In genomic region chr14:120363090-120363818, GRCm38 (mm10) we compare ENCODE assay signal across 10 mouse cellular contexts.
A peak's percentile ranks its signal among the peaks of the same experiment; 100 is the strongest.
DNase-seq lines count a peak whose midpoint lies in the region; ATAC-seq and TF ChIP-seq lines count a peak whose summit lies in the region.
"Had no signal": no experiment of that assay in that cellular context is flagged by ENCODE, and none has a peak within 500 bp of the region (broad histone marks: within the 10 kb centered on the region; RNA-seq: fewer than 3 reads in every experiment).

No protein-coding gene starts in this region.

- no peak for TF ChIP-seq EP300 in liver, postnatal 0 days (IDR thresholded peaks at IDR 0.05; ENCODE audit: low read depth)

- H3K9me3 ChIP-seq in ES-E14 (ENCODE audit: control insufficient read depth, insufficient read depth, low read depth, low read length): no peaks in the 10 kb centered on the region
- no peaks in the 10 kb centered on the region for H3K9me3 ChIP-seq in liver, postnatal 0 days (ENCODE audit: low read length)
- H3K9me3 ChIP-seq: hindbrain, embryonic 12.5 days; limb, embryonic 12.5 days had no signal

- H3K36me3 ChIP-seq in ES-E14 (ENCODE audit: control insufficient read depth, insufficient read depth, low read length, poor library complexity, severe bottlenecking): no peaks in the 10 kb centered on the region
- H3K36me3 ChIP-seq in liver, postnatal 0 days (replicated peaks; ENCODE audit: insufficient read depth, low read length): no peaks in the 10 kb centered on the region
- H3K36me3 ChIP-seq: hindbrain, embryonic 12.5 days had no signal

- ATAC-seq in liver, postnatal 0 days: 0 out of 2 replicates have a peak, but pooled peaks have one; percentile 16

- no peaks in the 10 kb centered on the region for H3K27me3 ChIP-seq in liver, postnatal 0 days (ENCODE audit: insufficient read depth, low read length)
- H3K27me3 ChIP-seq: hindbrain, embryonic 12.5 days; limb, embryonic 12.5 days had no signal

- no peak overlapping the region for H3K9ac ChIP-seq in ES-E14 (ENCODE audit: insufficient read depth, low read depth, low read length, poor library complexity, severe bottlenecking)
- no peak overlapping the region for H3K9ac ChIP-seq in liver, postnatal 0 days (replicated peaks)
- H3K9ac ChIP-seq: hindbrain, embryonic 12.5 days; limb, embryonic 12.5 days had no signal

- DNase-seq in layer of hippocampus, adult 2 months (ENCODE audit: low spot score in 2 of 2): no peak
- no peak for DNase-seq in layer of hippocampus, adult 9-10 months (ENCODE audit: low spot score)
- peak; percentile 47 for DNase-seq in ES-E14 (ENCODE audit: low read depth, low spot score)
- no peak for DNase-seq in liver, postnatal 0 days
- DNase-seq in frontal cortex, postnatal 14 days (ENCODE audit: low spot score in 2 of 2): no peak
- no peak for DNase-seq in right cerebral cortex, adult 2 months (ENCODE audit: low spot score in 2 of 2)
- DNase-seq: cerebellum, adult 18-20 months had no signal

- peaks cover 3 to 8% of the 10 kb centered on the region in 2 experiments; a peak in 3 of 4 replicates for H3K4me1 ChIP-seq in ES-E14 (ENCODE audit: control insufficient read depth in 2 of 2, insufficient read depth in 2 of 2, low read length in 2 of 2, poor library complexity in 1 of 2)
- H3K4me1 ChIP-seq in brown adipose tissue, adult 24 weeks (ENCODE audit: control insufficient read depth, insufficient read depth, insufficient read length, low read length): peaks cover 44% of the 10 kb centered on the region
- peaks cover 22% of the 10 kb centered on the region for H3K4me1 ChIP-seq in liver, postnatal 0 days (ENCODE audit: insufficient read depth)

- no peak overlapping the region for H3K27ac ChIP-seq in layer of hippocampus, adult 2 months
- peak overlapping the region; percentile 7; the same call in 1 of the 2 replicates for H3K27ac ChIP-seq in ES-E14 (ENCODE audit: insufficient read depth, low read depth, low read length, poor library complexity, severe bottlenecking)
- peak overlapping the region; percentile 5; the same call in 1 of the 2 replicates for H3K27ac ChIP-seq in brown adipose tissue, adult 24 weeks (replicated peaks; ENCODE audit: low read depth, low read length)
- no peak overlapping the region for H3K27ac ChIP-seq in liver, postnatal 0 days (ENCODE audit: low read depth)
- H3K27ac ChIP-seq: hindbrain, embryonic 12.5 days; limb, embryonic 12.5 days had no signal

- H3K4me2 ChIP-seq in liver, postnatal 0 days (ENCODE audit: low read depth, low read length): no peak overlapping the region
- H3K4me2 ChIP-seq: hindbrain, embryonic 12.5 days; limb, embryonic 12.5 days had no signal

- H3K4me3 ChIP-seq in layer of hippocampus, adult 2 months: no peak overlapping the region
- H3K4me3 ChIP-seq in ES-E14 (ENCODE audit: insufficient read depth in 1 of 2, low read depth in 1 of 2, low read length in 2 of 2, poor library complexity in 1 of 2, severe bottlenecking in 1 of 2): no peak overlapping the region
- H3K4me3 ChIP-seq in brown adipose tissue, adult 24 weeks (ENCODE audit: insufficient read depth, low read depth, low read length): no peak overlapping the region
- H3K4me3 ChIP-seq in liver, postnatal 0 days (ENCODE audit: low read depth, low read length): no peak overlapping the region
- H3K4me3 ChIP-seq: hindbrain, embryonic 12.5 days; limb, embryonic 12.5 days had no signal

- 65% methylated on average over 8 of the region's 8 CpGs for WGBS in liver, postnatal 0 days (ENCODE audit: insufficient replicate concordance)

- TF ChIP-seq CTCF in layer of hippocampus, adult 2 months (conservative IDR thresholded peaks at IDR 0.05): peak; percentile 52
- peak; percentile 50 for TF ChIP-seq CTCF in liver, postnatal 0 days (IDR thresholded peaks at IDR 0.05; ENCODE audit: low read depth)

- in situ Hi-C loops in ES-E14 (cut with MboI; ENCODE audit: low sequenced_read_pairs in 2 of 2, unreplicated experiment in 2 of 2): no loop called here

TF ChIP-seq in ES-E14, 5 proteins besides CTCF, POLR2A, EP300 and RAD21:
- TF ChIP-seq HCFC1 (IDR thresholded peaks at IDR 0.05; ENCODE audit: borderline replicate concordance, insufficient read depth, low read length): no peak
- TF ChIP-seq ZNF384 (IDR thresholded peaks at IDR 0.05; ENCODE audit: low read depth, low read length): no peak
- TF ChIP-seq MAFK (IDR thresholded peaks at IDR 0.05; ENCODE audit: insufficient read depth, low read depth, low read length): no peak
- TF ChIP-seq CHD2 (IDR thresholded peaks at IDR 0.05; ENCODE audit: low read depth, low read length): no peak
- TF ChIP-seq ZC3H11A (IDR thresholded peaks at IDR 0.05; ENCODE audit: borderline replicate concordance, low read depth, low read length): peak; percentile 45

Comparison
In these comparisons a context has a peak if more than half of its experiments do, and no peak if none do; other contexts are left out.
1. H3K27ac ChIP-seq: peak in ES-E14 (single experiment) and brown adipose tissue, adult 24 weeks (single experiment); none in layer of hippocampus, adult 2 months (single experiment) and liver, postnatal 0 days (single experiment).